Mouse (Mus musculus) forebrain, embryonic 14.5 days (tissue): ENCODE results near the gene Psma2. TPM values are rescaled to one million over a fixed set of nuclear protein-coding genes. Genes with fewer than 3 reads are reported as not detected.
A peak's percentile ranks its signal among the peaks of the same experiment; 100 is the strongest.

Experiments
- ATAC-seq: fragments of 200-750 bp; cut with Nextera tagmentation; 2 replicates; pipeline ENCODE4 v1.8.0; 2017; ENCODE audit warnings: mild to moderate bottlenecking, moderate library complexity
- DNase-seq: peaks from one replicate; pipeline ENCODE4 v3.0.0-alpha.2; 2015; ENCODE audit warnings: low spot score
- H3K27ac ChIP-seq: fragments of 300-500 bp; sonication (generic); 2 replicates; pipeline ENCODE4 v1.5.1; 2014; ENCODE audit warnings: low read depth, mild to moderate bottlenecking, control low read depth, low read length, moderate library complexity
- H3K27me3 ChIP-seq: fragments of 300-500 bp; sonication (generic); replicated peaks from 2 replicates; pipeline ENCODE4 v1.6.1; 2014; ENCODE audit warnings: low read length, control low read depth, mixed read lengths; ENCODE audit not compliant: control insufficient read depth, insufficient read depth
- H3K36me3 ChIP-seq: fragments of 300-500 bp; sonication (generic); 2 replicates; pipeline ENCODE4 v1.6.1; 2014; ENCODE audit warnings: low read length, control low read depth; ENCODE audit not compliant: control insufficient read depth, insufficient read depth
- H3K4me1 ChIP-seq: fragments of 300-500 bp; sonication (generic); 2 replicates; pipeline ENCODE4 v1.6.1; 2014; ENCODE audit warnings: antibody characterized with exemption, low read length, control low read depth; ENCODE audit not compliant: control insufficient read depth, insufficient read depth
- H3K4me2 ChIP-seq: fragments of 300-500 bp; sonication (generic); 2 replicates; pipeline ENCODE4 v1.6.1; 2014; ENCODE audit warnings: mild to moderate bottlenecking, control low read depth, low read length
- H3K4me3 ChIP-seq: fragments of 300-500 bp; sonication (generic); 2 replicates; pipeline ENCODE4 v1.5.1; 2014; ENCODE audit warnings: low read depth, low read length, control low read depth
- H3K9ac ChIP-seq: fragments of 300-500 bp; sonication (generic); 2 replicates; pipeline ENCODE4 v1.6.1; 2014; ENCODE audit warnings: mild to moderate bottlenecking, low read length, control low read depth, moderate library complexity
- H3K9me3 ChIP-seq: fragments of 300-500 bp; sonication (generic); replicated peaks from 2 replicates; pipeline ENCODE4 v1.6.1; 2016; ENCODE audit warnings: low read length, control low read depth, mixed read lengths; ENCODE audit not compliant: control insufficient read depth
- WGBS: fragments of 180-500 bp; shearing (Covaris S2); extraction: QIAGEN DNeasy Blood & Tissue Kit; methylation state at CpG from one replicate; pipeline ENCODE4 v1.1.7; 2014; 5-methylcytosine and 5-hydroxymethylcytosine counted together
- polyA plus RNA-seq: library from polyadenylated mRNA; unstranded; fragments of >200 nt; fragmentation: Nextera tagmentation; extraction: Ambion mirVana; gene quantifications from 2 replicates; pipeline ENCODE4 v1.2.1, GENCODE M21; 2014

The Psma2 gene
- polyA plus RNA-seq, 1 experiment from 2014 or later: 245 TPM

DNA sequence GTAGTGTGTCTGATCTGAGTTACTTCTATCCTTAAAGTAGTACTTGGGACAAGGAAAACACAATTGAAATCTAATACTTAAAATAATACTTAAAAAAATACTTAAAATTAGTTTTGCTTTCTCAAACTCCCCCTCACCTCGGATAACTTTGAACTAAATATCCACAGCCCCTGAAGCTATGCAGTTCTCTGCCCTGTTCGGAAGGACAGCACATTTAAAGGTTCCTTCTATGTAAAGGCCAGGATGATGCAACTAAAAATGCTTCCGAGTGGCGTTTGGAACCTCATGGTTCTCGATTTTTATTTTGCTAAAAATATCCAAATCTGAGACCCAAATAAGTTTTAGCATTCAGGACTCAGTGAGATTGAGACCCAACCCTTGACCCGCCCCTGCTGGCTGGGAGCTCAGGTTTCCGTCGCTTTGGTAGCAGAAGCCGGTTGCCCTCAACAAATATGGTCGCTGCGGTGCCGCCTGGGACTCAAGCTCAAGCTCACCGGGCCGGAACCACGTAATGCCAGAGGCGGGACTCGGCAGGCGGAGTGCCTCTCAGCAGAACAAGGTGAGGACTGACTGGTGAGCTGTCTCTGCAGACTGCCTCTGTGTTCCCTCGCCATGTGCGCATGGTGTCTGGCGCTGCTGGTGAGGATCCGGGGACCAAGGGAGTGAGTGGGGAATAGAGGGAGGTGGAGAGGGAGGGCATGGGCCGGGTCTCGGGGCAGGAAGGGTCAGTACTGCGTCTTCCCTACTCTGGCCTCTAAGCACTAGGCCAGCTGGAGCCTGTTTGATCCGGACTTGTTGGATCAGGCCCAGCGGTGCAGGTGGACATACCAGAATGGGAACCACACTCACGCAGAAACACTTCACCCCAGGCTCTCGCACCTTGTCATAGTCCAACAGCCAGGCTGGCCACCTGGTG, 16.9 kb downstream of the Psma2 start, which contains the start of gene AW209491:
Gene AW209491 (plus strand): TSS at position 429 of the 916 bp plus-strand sequence.
- Histone ChIP-seq H3K4me3 (peak within 1 kb of the TSS; percentile 59), H3K27me3 (no peaks in the 10 kb centered on the region), H3K4me2 (peak within 1 kb of the TSS; percentile 70), H3K4me1 (peaks cover 9% of the 10 kb centered on the region), H3K9ac (peak within 1 kb of the TSS; percentile 84), H3K36me3 (peaks cover 27% of the 10 kb centered on the region), H3K9me3 (no peaks in the 10 kb centered on the region), H3K27ac (peak within 1 kb of the TSS; percentile 58)
- DNase-seq (peak; percentile 96), ATAC-seq (peak; percentile 97)
- WGBS: 2% methylated on average over 29 of the region's 29 CpGs

DNA sequence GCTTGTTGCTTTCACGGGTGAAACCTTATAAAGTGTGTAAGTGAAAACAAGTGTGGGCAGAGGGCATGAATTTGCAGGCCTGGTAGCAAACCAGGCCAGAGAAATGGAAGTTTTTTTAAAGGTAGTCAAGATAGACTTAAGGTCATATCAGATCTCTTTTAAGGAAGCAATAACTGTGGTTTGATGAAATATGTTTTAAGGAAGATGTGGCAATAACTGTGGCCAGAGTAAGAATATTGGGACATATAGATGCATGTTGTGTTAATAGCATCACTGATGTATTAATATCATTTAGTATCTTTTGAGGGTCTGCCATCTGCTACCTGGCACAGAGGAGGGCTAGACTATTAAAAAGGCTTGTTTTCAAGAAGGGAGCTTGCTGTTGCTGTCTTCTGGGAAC, 27.0 kb downstream of the Psma2 start:
- Histone ChIP-seq H3K36me3 (peaks cover 30% of the 10 kb centered on the region), H3K9me3 (no peaks in the 10 kb centered on the region), H3K27ac (no peak overlapping the region), H3K4me3 (no peak overlapping the region), H3K4me1 (no peaks in the 10 kb centered on the region), H3K4me2 (no peak overlapping the region), H3K27me3 (no peaks in the 10 kb centered on the region), H3K9ac (no peak overlapping the region)
- ATAC-seq (no peak), DNase-seq (no peak)
- 90% methylated on average over 1 of the region's 1 CpGs for WGBS

DNA sequence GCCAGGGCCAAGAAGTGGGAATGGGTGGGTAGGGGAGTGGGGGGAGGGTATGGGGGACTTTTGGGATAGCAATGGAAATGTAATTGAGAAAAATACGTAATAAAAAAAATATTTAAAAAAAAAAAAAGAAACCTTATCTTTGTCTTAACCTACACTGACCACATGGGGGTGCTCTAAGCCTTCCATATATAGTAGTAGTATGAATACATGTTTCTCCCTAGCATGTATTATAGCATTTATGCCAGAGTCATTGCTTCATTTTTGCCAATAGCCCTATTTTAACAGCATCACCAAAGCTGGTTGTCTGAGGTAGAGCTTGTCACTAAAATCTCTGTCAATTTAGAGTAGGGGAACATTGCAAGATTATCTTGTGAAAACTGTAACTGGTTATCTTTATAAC, 36.3 kb downstream of the Psma2 start:
- no peak overlapping the region for H3K9ac ChIP-seq
- DNase-seq (peak; percentile 75), ATAC-seq (peak; percentile 75; the same call in 1 of the 2 replicates)
- WGBS: 30% methylated on average over 1 of the region's 1 CpGs
- no peaks in the 10 kb centered on the region for H3K4me1 ChIP-seq
- H3K36me3 ChIP-seq: no peaks in the 10 kb centered on the region
- H3K9me3 ChIP-seq: no peaks in the 10 kb centered on the region
- no peak overlapping the region for H3K4me2 ChIP-seq
- no peak overlapping the region for H3K27ac ChIP-seq
- H3K4me3 ChIP-seq: no peak overlapping the region
- no peaks in the 10 kb centered on the region for H3K27me3 ChIP-seq

DNA sequence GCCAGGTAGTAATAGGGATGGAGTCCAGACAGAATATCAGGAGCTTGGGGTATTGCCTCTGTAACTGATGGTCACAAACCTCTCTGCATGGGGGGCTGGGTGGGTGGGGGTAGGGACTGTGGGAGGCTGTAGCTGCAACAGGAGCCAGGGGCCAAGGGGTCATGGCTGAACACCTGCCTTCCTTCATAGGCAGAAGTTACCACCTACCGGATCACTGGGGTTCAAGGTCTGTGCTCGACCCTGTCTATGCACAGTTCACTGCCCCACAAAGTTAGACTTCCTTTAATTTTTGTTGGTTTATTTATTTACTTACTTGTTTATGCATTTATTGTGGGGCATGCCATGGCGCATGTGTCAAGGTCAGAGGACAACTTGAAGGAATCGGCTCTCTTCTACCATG, 54.1 kb downstream of the Psma2 start:
- no peak for ATAC-seq
- Histone ChIP-seq H3K9ac (no peak overlapping the region), H3K4me1 (no peaks in the 10 kb centered on the region), H3K36me3 (no peaks in the 10 kb centered on the region), H3K4me3 (no peak overlapping the region), H3K27me3 (no peaks in the 10 kb centered on the region), H3K9me3 (no peaks in the 10 kb centered on the region), H3K27ac (no peak overlapping the region), H3K4me2 (no peak overlapping the region)
- no peak for DNase-seq
- whole genome bisulfite sequencing: 94% methylated on average over 4 of the region's 4 CpGs

DNA sequence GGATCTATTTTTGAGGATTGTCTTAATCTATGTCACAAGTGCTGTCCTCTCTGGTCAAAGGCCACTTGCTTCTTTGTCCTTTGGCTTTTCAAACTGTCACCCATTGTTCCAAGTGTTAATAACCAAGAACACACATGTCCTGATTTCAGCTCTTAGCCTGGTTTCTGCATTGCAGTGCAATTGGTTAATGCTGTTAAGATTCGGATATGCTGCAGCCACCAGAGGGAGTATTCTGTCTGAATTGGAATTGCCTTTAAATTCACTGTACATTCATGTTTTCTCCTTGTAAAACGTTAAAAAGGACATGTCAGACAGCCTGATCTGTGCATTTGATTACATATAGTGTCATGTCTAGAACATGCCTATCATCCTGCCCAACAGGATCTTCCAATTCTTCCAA, 57.3 kb downstream of the Psma2 start:
- peak; percentile 70; the same call in 1 of the 2 replicates for ATAC-seq
- 27% methylated on average over 2 of the region's 2 CpGs for WGBS

DNA sequence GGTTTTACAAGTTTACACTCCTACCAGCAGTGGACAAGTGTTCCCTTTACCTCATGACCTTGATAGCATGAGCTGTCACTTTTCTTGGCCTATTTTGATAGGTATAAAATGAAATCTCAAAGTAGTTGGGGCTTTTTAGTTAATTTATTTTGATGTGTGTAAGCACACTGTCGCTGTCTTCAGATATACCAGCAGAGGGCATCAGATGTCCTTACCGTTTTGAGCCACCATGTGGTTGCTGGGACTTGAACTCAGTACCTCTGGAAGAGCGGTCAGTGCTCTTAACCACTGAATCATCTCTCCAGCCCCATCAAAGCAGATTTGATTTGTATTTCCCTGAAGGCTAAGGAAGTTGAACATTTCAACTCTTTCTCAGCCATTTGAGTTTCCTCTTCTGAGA, 75.9 kb downstream of the Psma2 start:
- no peak overlapping the region for H3K9ac ChIP-seq
- no peaks in the 10 kb centered on the region for H3K27me3 ChIP-seq
- H3K36me3 ChIP-seq: no peaks in the 10 kb centered on the region
- no peak overlapping the region for H3K4me2 ChIP-seq
- no peaks in the 10 kb centered on the region for H3K4me1 ChIP-seq
- H3K27ac ChIP-seq: no peak overlapping the region
- ATAC-seq (no peak), DNase-seq (no peak)
- H3K4me3 ChIP-seq: no peak overlapping the region
- 72% methylated on average over 3 of the region's 3 CpGs for WGBS
- H3K9me3 ChIP-seq: no peaks in the 10 kb centered on the region

More for the DNA sequence above, 57.3 kb downstream of the Psma2 start:
- Histone ChIP-seq H3K36me3 (no peaks in the 10 kb centered on the region), H3K4me1 (no peaks in the 10 kb centered on the region), H3K27ac (no peak overlapping the region), H3K9me3 (no peaks in the 10 kb centered on the region), H3K9ac (no peak overlapping the region), H3K27me3 (no peaks in the 10 kb centered on the region), H3K4me2 (no peak overlapping the region), H3K4me3 (no peak overlapping the region)
- peak; percentile 80 for DNase-seq

DNA sequence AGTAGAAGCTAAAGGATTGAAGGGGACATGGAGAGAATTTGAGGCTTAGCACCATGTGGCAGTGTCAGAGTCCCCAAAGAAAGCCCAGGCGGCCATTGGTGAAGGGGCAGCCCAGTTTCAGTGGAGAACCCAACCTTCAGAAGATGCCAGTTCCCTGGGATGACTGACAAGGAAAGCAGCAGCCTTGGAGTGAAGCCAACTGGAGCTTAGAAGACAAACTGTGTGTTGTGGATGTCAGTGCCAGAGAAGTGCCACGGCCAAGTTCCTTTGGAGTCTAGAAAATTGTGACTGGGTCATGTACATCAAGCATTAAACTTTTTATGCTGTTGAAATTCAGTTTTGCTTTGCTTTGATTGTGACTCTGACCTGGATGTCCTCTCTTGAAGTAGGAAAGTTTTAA, 103.8 kb downstream of the Psma2 start:
- Histone ChIP-seq H3K36me3 (no peaks in the 10 kb centered on the region), H3K27me3 (no peaks in the 10 kb centered on the region), H3K4me3 (no peak overlapping the region), H3K27ac (no peak overlapping the region), H3K4me2 (no peak overlapping the region), H3K4me1 (no peaks in the 10 kb centered on the region), H3K9me3 (no peaks in the 10 kb centered on the region), H3K9ac (no peak overlapping the region)
- WGBS: 65% methylated on average over 2 of the region's 2 CpGs
- peak; percentile 33 for DNase-seq
- ATAC-seq: no peak

DNA sequence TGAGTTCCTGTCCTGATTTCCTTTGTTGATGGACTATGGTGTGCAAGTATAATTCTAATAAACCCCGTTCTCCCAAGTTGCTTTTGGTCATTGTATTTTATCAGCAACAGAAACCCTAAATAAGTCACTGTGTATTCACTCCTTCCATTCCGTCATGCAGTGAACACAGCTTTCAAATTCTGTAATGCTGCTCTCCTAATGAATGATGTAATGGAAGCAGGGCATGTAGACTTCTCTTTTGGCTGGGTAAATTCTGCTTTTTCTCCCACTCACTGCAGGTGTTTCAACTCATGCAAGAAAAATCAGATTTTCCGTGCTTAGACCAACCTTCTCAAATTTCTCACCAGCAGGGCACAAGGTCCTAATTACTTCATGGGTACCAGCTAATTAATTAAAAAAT, 104.7 kb downstream of the Psma2 start:
- Histone ChIP-seq H3K9me3 (no peaks in the 10 kb centered on the region), H3K36me3 (no peaks in the 10 kb centered on the region), H3K9ac (no peak overlapping the region), H3K27ac (no peak overlapping the region), H3K4me2 (no peak overlapping the region), H3K4me1 (no peaks in the 10 kb centered on the region), H3K4me3 (no peak overlapping the region), H3K27me3 (no peaks in the 10 kb centered on the region)
- 23% methylated on average over 3 of the region's 3 CpGs for WGBS
- ATAC-seq: peak; percentile 32; the same call in 1 of the 2 replicates
- DNase-seq: peak; percentile 25
